Mouse (Mus musculus) cerebellum, adult 11 months (tissue): ENCODE results near the gene Rasl10a.

Experiments
- DNase-seq: peaks from one replicate; pipeline ENCODE4 v3.0.0; 2022

The Rasl10a gene

GRCm38 (mm10) chr11:5054151-5054550 lies 3.8 kb upstream of the Rasl10a start:
- no peak for DNase-seq

GRCm38 (mm10) chr11:5054874-5055273 lies 3.1 kb upstream of the Rasl10a start:
- DNase-seq, result no peak

- DNase-seq, result no peak
Observed at GRCm38 (mm10) chr11:5055945-5056938, 1.7 kb upstream of the Rasl10a start.

- DNase-seq, result no peak
Observed at GRCm38 (mm10) chr11:5057064-5057463, 864 bp upstream of the Rasl10a start.

- DNase-seq, result no peak
Observed at GRCm38 (mm10) chr11:5057541-5057855, 430 bp upstream of the Rasl10a start.

GRCm38 (mm10) chr11:5058783-5059182 lies 855 bp downstream of the Rasl10a start:
- DNase-seq, result no peak

GRCm38 (mm10) chr11:5059230-5059629 lies 1.3 kb downstream of the Rasl10a start:
- no peak for DNase-seq

- DNase-seq, result no peak
Observed at GRCm38 (mm10) chr11:5059704-5060156, 1.8 kb downstream of the Rasl10a start.

- DNase-seq, result no peak
Observed at GRCm38 (mm10) chr11:5060756-5061412, 3.0 kb downstream of the Rasl10a start.

GRCm38 (mm10) chr11:5061413-5062139 lies 3.6 kb downstream of the Rasl10a start:
- peak; percentile 73 for DNase-seq

- no peak for DNase-seq
Observed at GRCm38 (mm10) chr11:5062326-5062725, 4.4 kb downstream of the Rasl10a start.

- no peak for DNase-seq
Observed at GRCm38 (mm10) chr11:5062860-5063505, 5.1 kb downstream of the Rasl10a start.

GRCm38 (mm10) chr11:5063561-5064281 lies 5.8 kb downstream of the Rasl10a start:
- DNase-seq, result peak; percentile 34

- no peak for DNase-seq
Observed at GRCm38 (mm10) chr11:5064282-5065055, 6.5 kb downstream of the Rasl10a start.

GRCm38 (mm10) chr11:5065056-5065821 lies 7.3 kb downstream of the Rasl10a start, which contains the start of gene Gas2l1:
Gene Gas2l1 (minus strand): TSS chr11:5065327.
- DNase-seq, result peak; percentile 82

- DNase-seq, result no peak
Observed at GRCm38 (mm10) chr11:5067063-5067462, 9.1 kb downstream of the Rasl10a start.

GRCm38 (mm10) chr11:5068126-5068971 lies 10.4 kb downstream of the Rasl10a start:
- DNase-seq, result no peak

- DNase-seq, result no peak
Observed at GRCm38 (mm10) chr11:5074882-5075281, 17.0 kb downstream of the Rasl10a start.

GRCm38 (mm10) chr11:5075760-5076159 lies 17.8 kb downstream of the Rasl10a start:
- no peak for DNase-seq
